Mouse (Mus musculus): ENCODE results near the gene Gm13090.

DNA sequence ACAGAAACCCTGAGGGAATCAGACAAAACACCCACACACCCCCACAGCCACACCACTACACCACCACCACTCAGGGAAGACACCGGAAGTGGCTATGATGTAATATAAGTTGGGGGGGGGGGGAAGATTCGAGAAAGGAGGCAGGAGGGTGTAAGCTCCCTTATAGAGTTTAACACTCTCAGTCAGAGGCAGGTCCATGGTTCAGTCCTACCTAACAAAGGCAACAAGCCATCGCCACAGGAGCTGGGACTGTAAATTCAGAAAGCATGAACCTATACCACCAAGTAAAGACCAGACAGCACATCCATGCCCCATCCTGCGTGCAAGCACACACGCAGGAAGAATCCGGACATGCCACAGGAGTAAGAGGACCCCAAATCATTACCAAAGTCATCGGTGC, at the start of gene Gm13090:
- no peak for TF ChIP-seq CTCF (IDR thresholded peaks at IDR 0.05; ENCODE audit: low read depth, low read length)
- TF ChIP-seq POLR2A (IDR thresholded peaks at IDR 0.05; ENCODE audit: borderline replicate concordance, low read depth, low read length): no peak

Measured in bone marrow macrophage, adult 2 months (primary cell).